Mouse (Mus musculus): ENCODE results near the gene Gcnt1.

GRCm38 (mm10) chr19:17385426-17385825 is 12.8 kb upstream of the Gcnt1 start:
- TF ChIP-seq CTCF (conservative IDR thresholded peaks at IDR 0.05; ENCODE audit: insufficient read depth, insufficient read length, low read depth, low read length) (no peak), POLR2A (IDR thresholded peaks at IDR 0.05; ENCODE audit: low read depth, low read length) (no peak)

Data from kidney, adult 2 months (tissue).